Mouse (Mus musculus): ENCODE results near the gene Pkd1.

Pkd1 gene

DNA sequence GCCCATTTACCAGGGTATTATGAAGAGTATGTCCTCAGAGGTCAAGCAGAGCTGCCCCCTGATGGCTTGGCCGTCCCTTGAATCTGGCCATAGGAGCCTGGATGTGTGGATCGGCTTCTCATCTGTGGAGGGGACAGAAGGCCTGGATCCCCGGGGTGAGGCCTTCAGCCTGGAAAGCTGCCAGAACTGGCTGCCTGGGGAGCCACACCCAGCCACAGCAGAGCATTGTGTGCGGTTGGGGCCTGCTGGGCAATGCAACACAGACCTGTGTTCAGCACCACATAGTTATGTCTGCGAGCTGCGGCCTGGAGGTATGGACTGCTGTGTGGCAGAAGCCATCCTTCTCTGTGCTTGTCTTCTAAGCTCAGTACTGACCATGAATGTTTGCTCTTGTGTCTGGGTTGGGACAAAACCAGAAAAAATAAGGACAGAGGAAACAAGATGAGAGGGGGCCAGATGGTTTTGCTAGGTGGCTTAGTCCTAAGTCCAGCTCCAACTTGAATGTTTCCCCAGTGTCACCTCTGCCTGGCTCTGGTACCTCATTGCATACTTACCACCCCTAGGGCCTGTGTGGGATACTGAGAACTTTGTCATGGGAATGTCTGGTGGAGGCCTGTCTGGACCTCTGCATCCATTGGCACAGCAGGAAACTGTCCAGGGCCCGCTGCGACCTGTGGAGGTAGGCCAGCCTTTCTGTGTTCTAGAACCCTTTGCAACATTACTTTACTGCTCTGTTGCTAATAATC lies 17.6 kb downstream of the Pkd1 start:
- DNase-seq, result no peak

DNA sequence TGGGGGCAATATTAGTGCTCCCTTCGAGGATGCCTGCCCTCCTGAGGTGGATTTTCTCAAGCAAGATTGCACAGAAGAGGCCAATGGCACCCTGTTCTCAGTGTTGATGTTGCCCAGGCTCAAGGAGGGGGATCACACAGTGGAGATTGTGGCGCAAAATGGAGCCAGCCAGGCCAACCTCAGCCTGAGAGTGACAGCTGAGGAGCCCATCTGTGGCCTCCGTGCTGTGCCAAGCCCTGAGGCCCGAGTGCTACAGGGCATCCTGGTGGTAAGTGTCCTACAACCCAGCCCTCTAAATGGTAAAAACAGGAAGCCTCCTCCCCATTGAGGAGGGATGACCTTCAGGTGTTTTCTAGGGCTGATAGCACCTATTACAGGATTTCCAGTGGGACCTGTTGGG lies 20.2 kb downstream of the Pkd1 start:
- no peak for DNase-seq

DNA sequence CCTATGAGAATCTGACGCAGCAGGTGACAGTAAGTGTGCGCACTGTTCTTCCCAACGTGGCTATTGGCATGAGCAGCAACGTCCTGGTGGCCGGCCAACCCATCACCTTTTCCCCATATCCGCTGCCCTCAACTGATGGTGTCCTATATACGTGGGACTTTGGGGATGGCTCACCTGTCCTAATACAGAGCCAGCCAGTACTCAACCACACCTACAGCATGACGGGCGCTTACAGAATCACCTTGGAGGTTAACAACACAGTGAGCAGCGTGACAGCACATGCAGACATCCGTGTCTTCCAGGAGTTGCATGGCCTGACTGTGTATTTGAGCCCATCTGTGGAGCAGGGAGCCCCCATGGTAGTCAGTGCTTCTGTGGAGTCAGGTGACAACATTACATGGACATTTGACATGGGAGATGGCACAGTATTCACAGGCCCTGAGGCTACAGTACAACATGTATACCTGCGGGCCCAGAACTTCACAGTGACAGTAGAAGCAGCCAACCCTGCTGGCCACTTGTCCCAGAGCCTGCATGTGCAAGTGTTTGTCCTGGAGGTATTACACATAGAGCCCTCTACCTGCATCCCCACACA lies 23.1 kb downstream of the Pkd1 start:
- DNase-seq, result no peak

DNA sequence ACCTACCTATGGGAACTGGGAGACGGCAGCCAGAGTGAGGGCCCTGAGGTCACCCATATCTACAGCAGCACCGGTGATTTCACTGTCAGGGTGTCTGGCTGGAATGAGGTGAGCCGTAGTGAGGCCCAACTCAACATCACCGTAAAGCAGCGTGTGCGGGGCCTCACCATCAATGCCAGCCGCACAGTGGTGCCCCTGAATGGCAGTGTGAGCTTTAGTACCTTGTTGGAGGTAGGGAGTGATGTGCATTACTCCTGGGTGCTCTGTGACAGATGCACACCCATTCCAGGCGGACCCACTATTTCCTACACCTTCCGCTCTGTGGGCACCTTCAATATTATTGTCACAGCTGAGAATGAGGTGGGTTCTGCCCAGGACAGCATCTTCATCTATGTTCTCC lies 24.2 kb downstream of the Pkd1 start:
- no peak for DNase-seq

DNA sequence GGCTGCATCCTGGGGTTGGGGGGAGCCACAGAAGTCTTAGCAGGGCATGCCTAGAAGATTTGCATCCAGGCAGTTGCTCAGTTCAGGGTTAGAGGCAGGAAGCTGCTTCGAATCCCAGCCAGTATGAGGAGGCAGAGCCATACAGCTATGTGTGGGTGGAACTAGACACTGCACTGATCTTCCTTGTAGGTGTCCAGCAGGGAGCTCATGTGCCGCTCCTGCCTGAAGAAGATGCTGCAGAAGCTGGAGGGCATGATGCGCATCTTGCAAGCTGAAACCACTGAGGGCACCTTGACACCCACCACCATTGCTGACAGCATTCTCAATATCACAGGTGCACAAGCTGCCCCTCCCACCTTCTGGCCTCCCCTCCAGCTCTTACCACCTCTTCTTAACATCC lies 29.9 kb downstream of the Pkd1 start:
- DNase-seq, result no peak

DNA sequence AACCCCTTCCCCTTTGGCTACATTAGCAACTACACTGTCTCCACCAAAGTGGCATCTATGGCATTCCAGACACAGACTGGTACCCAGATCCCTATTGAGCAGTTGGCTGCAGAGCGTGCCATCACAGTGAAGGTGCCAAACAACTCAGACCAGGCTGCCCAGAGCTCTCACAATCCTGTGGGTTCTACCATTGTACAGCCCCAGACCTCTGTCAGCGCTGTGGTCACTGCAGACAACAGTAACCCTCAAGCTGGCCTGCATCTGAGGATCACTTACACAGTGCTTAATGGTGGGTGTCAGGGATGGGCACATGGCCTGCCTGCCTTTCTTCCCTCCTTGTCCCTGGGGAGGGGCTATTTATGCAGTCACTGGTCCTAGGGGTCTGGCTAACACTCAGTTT lies 30.7 kb downstream of the Pkd1 start:
- DNase-seq, result no peak

DNA sequence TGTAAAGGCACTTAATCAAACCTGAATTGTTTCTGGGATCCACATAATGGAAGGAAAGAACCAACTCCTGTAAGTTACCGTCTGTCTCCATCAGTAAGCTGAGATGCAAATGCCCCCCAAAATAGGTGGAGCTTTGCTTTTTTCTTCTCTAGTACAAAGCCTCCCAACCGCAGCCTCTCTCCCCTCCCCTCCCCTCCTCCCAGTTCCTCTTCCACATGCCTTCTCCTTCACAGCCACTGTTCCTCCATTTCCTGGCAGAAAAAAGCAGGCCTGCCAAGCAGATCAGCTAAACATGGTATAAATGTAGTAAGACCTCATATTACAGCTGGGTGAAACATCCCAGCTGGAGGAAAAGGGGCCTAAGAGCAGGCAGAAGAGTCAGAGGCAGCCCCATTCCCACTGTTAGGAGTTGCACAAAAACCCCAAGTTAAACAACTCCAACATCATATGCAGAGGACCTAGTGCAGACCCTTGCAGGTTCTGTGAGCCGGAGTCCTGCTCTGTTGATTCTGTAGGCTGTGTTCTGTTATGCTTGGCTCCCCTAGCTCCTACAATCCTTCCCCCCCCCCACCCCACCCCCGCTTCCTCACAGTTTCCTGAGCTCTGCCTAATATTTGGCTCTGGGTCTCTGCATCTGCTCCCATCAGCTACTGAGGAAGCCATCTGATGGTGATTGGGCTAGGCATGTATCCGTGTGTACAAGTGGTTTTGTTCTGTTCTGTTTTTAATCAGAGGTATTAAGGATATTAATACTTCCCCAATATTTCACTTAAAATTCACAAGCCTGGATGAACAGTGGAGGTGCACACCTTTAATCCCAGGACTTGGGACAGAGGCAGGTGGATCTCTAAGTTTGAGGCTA lies 34.2 kb downstream of the Pkd1 start:
- DNase-seq, result no peak

DNA sequence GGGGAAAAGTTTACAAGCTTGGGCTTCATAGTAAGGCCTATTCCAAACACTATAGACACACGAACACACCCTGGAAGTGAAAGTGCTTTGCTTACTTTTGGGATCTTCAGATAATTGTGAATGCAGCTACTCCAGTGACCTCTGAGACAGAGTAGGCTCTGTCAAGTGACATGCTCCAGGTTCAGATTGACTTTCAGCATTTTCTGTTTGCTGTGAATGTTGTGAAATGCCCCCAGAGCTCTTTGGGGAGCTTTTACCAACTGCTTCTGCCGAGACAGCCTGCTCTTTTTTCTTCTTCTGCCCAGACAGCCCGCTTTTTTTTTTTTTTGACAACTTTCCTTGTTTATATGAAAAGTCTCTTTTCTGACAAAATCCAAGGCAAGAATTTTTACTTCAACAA lies 34.9 kb downstream of the Pkd1 start:
- no peak for DNase-seq

DNA sequence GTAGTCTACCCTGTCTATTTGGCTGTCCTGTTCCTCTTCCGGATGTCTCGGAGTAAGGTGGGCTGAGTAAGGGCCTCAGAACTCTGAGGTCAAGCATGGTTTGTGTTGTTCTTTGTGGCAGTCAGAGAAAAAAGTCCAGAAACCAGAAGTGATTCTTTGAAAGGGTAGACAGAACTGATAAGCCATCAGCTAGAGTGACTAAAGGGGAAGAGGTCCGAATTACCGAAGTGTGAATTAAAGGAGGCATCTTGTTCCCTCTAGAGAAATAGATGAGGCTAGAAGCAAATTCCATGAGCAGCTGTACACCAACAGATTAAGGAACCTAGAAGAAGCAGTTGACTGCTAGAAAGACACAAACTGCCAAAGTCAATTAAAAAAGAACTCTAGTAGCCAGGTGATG lies 36.9 kb downstream of the Pkd1 start:
- DNase-seq, result no peak

DNA sequence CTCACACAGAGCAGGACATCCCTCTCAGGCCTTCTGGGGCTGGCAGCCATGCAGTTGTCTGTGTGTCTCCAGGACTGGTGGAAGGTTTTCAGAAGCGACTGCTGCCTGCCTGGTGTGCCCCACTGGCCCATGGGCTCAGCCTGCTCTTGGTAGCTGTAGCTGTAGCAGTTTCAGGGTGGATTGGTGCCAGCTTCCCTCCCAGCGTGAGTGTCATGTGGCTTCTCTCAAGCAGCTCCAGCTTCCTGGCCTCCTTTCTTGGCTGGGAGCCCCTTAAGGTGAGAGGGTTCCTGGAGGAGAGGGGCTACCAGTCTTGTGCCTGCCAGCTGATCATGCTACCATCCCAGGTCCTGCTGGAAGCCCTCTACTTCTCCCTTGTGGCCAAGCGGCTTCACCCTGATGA lies 41.3 kb downstream of the Pkd1 start:
- DNase-seq, result no peak

DNA sequence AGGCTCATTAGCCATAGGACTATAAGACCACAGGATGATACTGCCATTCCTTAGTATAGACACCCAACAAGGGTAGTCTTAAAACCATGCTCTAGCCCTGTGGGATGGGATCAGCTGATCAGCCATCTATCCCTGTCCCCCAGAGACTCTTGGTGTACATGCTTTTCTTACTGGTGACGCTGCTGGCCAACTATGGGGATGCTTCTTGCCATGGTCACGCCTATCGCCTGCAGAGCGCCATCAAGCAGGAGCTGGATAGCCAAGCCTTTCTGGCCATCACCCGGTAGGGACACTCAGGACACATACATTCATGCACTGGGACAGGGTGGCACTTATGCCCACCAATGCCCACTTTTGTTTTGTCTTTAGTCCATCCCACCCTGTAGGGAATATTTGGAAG lies 42.1 kb downstream of the Pkd1 start:
- DNase-seq, result no peak

DNA sequence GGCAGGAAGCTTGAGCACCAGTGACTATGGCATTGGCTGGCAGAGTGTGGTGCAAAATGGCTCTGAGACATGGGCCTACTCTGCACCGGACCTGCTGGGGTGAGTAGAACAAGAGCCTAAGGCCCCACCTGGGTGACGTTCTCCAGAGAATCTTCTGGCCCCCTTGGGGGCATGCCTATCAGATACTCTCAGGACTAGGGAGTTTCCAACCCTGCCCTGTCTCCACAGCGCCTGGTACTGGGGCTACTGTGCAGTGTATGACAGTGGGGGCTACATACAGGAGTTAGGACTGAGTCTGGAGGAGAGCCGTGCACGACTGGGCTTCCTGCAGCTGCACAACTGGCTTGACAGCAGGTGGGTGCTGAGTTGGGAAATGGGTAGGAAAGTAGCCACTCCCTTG lies 43.6 kb downstream of the Pkd1 start:
- no peak for DNase-seq

DNA sequence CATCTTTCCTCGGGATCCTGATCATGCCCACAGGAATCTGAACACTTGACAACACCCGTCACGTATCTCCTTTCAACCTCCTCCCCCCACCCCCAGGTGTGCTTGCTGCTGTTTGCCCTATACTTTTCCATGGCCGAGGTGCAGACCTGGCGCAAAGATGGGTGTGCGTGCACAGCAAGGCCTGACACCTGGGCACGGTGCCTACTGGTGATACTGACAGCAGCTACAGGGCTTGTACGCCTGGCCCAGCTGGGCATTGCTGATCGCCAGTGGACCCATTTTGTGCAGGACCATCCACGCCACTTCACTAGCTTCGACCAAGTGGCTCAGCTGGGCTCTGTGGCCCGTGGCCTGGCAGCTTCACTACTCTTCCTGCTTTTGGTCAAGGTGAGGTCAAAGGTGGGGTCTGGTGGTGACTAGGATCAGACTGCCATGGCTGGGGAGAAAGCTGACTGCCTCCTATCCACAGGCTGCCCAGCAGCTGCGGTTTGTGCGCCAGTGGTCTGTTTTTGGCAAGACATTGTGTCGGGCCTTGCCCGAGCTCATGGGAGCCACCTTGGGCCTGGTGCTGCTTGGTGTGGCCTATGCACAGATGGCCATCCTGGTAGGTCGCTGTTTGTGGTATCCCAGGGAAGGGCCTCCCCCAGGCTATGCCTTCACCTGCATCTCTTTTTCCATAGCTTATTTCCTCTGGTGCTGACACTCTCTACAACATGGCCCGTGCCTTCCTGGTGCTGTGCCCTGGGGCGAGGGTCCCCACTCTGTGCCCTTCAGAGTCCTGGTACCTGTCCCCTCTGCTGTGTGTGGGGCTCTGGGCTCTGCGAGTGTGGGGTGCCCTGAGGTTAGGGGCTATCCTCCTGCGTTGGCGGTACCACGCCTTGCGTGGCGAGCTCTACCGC lies 44.6 kb downstream of the Pkd1 start:
- no peak for DNase-seq

DNA sequence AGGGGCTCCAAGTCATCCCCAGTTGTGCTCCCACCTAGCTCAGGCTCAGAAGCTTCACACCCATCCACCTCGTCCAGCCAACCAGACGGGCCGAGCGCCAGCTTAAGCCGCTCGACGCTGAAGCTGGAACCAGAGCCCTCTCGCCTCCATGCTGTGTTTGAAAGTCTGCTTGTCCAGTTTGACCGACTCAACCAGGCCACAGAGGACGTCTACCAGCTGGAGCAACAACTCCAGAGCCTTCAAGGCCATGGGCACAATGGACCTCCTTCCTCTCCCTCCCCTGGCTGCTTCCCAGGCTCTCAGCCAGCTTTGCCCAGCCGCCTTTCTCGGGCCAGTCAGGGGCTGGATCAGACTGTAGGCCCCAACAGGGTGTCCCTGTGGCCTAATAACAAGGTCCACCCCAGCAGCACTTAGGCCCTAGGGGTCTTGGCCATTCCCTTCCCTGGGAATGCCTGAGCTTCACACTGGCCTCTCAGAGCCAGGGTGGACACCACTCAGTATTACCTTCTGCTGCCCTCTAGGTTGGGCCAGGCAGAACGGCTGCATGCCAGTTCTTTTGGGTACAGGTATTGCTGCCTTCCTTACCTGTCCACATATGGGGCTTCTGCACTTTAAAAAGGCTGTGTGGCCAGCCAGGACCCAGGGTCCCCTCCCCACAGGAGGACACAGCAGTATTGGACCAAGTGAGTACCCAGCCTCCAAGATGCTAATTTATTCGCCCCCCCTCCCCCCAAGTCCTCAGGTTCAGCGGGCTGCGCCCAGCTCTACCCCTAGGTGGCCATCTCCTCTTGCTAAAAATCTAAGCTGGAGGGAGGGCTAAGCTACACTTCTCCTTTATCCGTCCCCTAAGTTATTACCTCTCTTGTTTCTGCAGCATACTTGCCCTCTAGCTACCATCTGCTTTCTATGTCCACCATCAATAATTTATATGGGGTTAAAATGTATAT lies 45.8 kb downstream of the Pkd1 start:
- no peak for DNase-seq

DNA sequence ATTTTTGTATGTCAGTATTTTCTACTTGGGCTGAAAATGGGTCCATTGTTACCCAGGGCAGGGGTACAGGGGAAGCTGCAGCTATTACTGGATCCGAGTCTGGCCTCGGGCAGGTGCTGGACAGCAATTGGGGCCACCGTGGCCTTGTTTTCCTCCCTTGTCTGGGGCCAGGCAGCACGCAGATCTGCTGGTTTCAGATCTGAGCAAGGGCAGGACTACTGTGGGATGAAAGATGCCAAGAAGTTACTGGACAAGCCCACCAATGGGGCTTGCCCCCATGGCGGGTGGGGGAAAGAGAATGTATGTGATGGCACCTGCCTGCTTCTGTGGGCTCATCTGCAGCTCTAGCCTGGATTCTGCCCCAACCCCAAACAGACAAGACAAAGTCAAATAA lies 46.4 kb downstream of the Pkd1 start:
- no peak for DNase-seq

DNA sequence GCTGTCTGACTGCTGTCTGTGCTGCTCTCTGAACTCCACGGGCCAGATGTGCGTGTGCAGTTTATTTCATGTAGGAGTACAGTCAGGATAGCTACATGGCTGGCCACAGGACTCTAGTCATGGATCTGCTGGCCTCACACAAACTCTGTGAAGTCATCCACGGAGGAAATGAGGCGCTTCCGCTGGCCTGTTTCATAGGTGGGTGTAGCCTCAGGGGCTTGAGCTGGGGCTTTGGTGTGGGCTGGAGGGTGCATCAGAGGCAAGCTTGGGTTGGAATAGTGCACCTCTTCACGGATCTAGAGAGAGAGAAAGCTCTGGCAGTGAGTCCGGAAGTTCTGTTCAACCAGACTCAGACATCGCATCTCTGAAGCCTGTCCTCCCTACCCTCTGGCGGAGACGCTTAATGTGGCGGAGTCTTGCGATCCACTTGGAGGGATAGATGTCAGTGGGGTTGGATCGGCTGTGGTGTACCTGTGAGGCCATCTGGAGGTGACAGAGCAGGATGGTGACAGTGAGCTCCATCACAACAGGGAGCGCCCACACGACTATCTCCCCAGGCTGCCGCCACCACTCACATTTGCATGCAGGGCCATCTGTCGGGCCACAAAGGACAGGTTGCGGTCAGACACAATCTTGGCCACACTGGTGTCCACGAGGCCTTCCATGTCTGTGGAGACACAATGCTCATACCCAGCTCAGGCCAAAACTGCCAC lies 47.0 kb downstream of the Pkd1 start:
- DNase-seq, result no peak

DNA sequence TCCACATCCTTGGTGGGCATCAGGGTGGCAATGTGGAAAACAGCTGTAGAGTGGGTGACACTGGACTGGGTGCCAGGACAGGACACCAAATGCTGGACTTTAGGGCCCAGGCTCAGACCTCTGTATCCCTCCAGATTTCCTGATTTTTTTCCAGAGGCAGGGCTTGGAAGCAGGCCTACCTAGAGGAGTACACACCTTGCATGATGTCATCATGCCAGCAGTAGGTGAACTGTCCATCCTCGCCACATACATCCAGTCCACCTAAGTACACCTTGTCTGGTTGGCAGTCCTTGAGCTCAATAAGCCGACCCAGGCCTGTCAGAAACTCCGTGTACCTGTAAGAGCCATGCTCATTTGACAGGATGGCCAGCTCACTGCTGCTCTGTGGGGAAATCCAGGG lies 48.4 kb downstream of the Pkd1 start:
- DNase-seq, result no peak

DNA sequence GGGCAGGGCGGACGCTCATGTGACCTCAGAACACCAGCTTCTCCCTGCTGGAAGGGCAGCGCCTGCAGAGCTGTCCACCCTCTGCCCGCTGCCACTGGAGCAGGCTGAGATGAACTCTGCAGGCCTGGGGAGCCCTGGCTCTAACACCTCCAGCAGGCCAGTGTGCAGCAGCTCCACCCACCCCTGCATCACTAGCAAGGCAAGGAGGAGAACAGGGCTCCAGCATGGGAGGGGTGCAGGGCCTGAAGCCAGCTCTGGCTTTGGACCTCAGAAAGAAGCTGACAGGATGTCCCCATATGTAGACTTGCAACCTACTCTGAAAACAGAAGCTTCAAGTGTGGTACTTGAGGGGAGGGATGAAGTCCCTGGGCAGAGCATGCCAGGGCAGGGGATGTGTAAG lies 50.9 kb downstream of the Pkd1 start:
- no peak for DNase-seq

DNA sequence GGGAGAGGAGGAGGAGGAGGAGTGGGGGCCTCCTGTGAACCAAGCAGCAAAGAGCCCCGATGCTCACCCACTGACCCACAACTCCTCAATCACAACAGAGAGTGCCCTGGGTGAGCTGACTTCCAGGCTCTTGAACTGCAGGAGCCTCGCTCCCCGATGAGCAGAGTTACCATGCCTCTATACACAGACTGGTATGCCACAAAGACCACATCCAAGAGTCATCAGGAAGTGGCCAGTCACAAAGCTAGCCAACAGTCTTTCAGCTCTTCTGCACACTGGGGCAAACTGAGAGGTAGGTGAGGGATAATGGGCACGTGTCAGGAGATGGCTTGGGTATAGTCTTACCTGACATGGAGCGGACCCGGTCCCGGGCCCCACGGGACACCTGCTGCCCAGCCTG lies 54.3 kb downstream of the Pkd1 start:
- DNase-seq, result no peak

DNA sequence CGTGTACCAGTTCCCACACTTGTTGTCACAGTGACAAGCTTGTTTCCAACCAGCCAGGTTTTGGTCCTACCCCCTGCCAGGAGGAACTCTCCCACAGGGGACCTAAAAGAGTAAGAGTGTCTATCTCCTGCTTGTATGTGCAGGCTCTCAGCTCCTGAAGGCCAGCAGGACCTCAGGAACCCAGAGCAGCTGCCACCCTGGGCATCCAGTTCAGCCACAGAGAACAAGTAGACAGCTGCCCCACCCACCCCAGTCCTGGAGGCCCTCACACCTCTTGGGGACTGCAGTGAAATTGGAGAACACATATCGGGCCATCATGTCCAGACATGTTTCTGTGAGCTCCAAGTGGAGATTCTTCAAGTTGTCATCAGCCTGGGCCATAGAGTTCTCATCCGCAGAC lies 54.9 kb downstream of the Pkd1 start:
- no peak for DNase-seq

DNA sequence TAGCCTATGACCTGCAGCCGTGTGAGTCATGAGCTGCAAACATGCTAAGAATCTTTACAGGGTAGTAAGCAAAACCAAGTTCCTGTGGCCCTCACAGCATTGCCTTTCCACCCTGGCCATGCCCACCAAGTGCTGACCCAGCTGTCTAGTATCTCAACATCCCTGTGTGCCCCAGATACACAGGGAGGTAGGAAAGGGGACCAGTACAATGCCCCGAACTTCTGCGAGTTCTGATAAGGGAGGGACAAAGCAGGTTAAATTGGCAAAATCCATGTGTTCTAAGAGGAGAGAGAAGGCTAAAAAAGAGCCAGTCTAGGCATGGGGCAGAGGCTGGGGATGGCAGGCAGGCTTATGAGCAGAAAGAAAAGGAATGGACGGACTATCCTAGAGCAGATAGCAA lies 58.7 kb downstream of the Pkd1 start:
- no peak for DNase-seq

Data from right cerebral cortex, postnatal 4 days (tissue).